Mouse (Mus musculus) testis, adult 2 months (tissue): ENCODE data around the gene Ptpa.

Experiments used
- CTCF ChIP-seq: fragments of 200-500 bp; IDR thresholded peaks from 2 replicates; pipeline ENCODE4 v1.5.1; 2012; ENCODE audit warnings: low read depth, mild to moderate bottlenecking, inconsistent platforms, low read length, moderate library complexity; ENCODE audit not compliant: control insufficient read depth, insufficient read depth, insufficient replicate concordance
- POLR2A ChIP-seq: fragments of 200-500 bp; IDR thresholded peaks from 2 replicates; pipeline ENCODE4 v1.6.1; 2012; ENCODE audit warnings: low read depth, mild to moderate bottlenecking, inconsistent platforms, low read length, moderate library complexity; ENCODE audit not compliant: control insufficient read depth

DNA sequence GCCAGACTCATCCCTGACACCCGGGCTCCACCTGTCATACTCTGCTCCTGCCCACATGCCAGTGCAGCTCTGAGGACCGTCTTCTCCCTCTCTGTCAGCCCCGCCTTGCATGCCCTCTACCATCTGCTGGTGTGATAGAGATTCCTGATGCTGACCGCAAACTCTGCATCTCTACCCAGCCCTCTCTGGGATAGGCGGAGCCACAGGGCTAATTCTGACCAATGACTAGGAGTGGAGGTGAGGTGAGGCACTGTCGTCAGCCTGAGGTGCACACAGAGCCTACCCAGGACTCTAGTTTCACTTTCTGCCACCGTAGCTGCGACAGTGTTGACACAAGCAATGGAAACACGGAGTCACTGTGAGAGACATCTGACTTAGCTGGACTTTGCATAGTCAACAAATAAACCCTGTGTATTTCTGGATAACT is 48.1 kb downstream of the Ptpa start:
- TF ChIP-seq CTCF: no peak
- TF ChIP-seq POLR2A: no peak
